Mouse (Mus musculus) myocyte (in vitro differentiated cells): ENCODE results near the gene Cul9.

Experiments used
- CEBPB ChIP-seq: IDR thresholded peaks from 2 replicates; pipeline ENCODE4 v1.6.1; 2011; ENCODE audit warnings: mild to moderate bottlenecking, moderate library complexity; ENCODE audit not compliant: poor library complexity, insufficient read depth, severe bottlenecking
- MYOD1 ChIP-seq, 3 experiments: IDR thresholded peaks; one replicate each; pipeline ENCODE4 v1.6.1; 2011; ENCODE audit warnings: control low read depth in 2 of 3, low read depth in 2 of 3, mild to moderate bottlenecking in 2 of 3, moderate library complexity in 1 of 3; ENCODE audit not compliant: insufficient read length in 2 of 3, control insufficient read depth in 1 of 3
- MYOG ChIP-seq, 3 experiments: IDR thresholded peaks; one replicate each; pipeline ENCODE4 v1.6.1; 2011; ENCODE audit warnings: control low read depth in 2 of 3, low read depth in 2 of 3, mild to moderate bottlenecking in 2 of 3; ENCODE audit not compliant: insufficient read length in 2 of 3, control insufficient read depth in 1 of 3, insufficient read depth in 1 of 3
- POLR2A ChIP-seq: IDR thresholded peaks from one replicate; pipeline ENCODE4 v1.6.1; 2011; ENCODE audit warnings: low read depth, mild to moderate bottlenecking, control low read depth, moderate library complexity; ENCODE audit not compliant: insufficient read length
- REST ChIP-seq: IDR thresholded peaks from one replicate; pipeline ENCODE4 v1.6.1; 2011; ENCODE audit warnings: mild to moderate bottlenecking, control low read depth, moderate library complexity; ENCODE audit not compliant: insufficient read depth, insufficient read length
- TCF12 ChIP-seq: IDR thresholded peaks from one replicate; pipeline ENCODE4 v1.6.1; 2011; ENCODE audit warnings: mild to moderate bottlenecking, control low read depth; ENCODE audit not compliant: poor library complexity, insufficient read depth, severe bottlenecking

DNA sequence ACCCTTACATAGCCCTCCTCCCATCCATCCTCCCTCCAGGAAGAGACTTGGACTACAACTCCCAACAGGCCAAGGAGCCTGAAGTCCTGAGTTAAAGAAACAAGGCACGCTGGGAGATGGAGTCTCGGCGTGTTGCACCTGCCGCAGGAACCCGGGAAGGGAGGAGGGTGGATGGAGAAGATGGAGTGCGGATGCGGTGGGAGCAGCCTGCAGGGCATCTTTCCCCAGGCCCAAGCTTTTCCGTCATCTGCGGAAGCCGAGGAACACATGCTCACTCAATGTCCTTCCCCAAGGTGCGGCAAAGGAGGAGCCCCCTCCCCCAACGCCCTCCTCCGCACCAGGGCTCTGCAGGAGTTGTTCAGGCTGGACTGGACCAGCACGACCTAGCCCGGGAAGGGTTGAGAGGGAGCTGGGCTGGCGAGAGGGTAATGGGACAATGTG is 62.6 kb downstream of the Cul9 start:
- no peak for TF ChIP-seq MYOG (IDR thresholded peaks at IDR 0.05; ENCODE audit: control insufficient read depth in 1 of 3, insufficient read depth in 1 of 3, insufficient read length in 2 of 3, low read depth in 2 of 3)
- TF ChIP-seq CEBPB, result no peak
- no peak for TF ChIP-seq POLR2A
- no peak for TF ChIP-seq MYOD1 (IDR thresholded peaks at IDR 0.05; ENCODE audit: control insufficient read depth in 1 of 3, insufficient read length in 2 of 3, low read depth in 2 of 3)
- TF ChIP-seq REST, result no peak
- no peak for TF ChIP-seq TCF12
